Mouse (Mus musculus): ENCODE results near the gene Ntm. TPM values are rescaled to one million over a fixed set of nuclear protein-coding genes. Genes with fewer than 3 reads are reported as not detected.

Gene Ntm
- polyA plus RNA-seq, 1 experiment: not detected

GRCm38 (mm10) chr9:29834911-29835310 lies 128.0 kb downstream of the Ntm start:
- H3K79me2 ChIP-seq (ENCODE audit: control insufficient read depth, insufficient read depth): no peaks in the 10 kb centered on the region
- no peaks in the 10 kb centered on the region for H3K36me3 ChIP-seq (ENCODE audit: control insufficient read depth, insufficient read depth)
- H3K27me3 ChIP-seq (ENCODE audit: control insufficient read depth, insufficient read depth, insufficient read length): no peaks in the 10 kb centered on the region
- H3K4me2 ChIP-seq (ENCODE audit: low read depth): no peak overlapping the region
- H3ac ChIP-seq (ENCODE audit: control insufficient read depth, insufficient read length): no peak overlapping the region
- TF ChIP-seq MAX (IDR thresholded peaks at IDR 0.05; ENCODE audit: low read depth) (no peak), E2F4 (IDR thresholded peaks at IDR 0.05; ENCODE audit: insufficient read depth) (no peak), TCF3 (IDR thresholded peaks at IDR 0.05; ENCODE audit: insufficient read length, low read depth) (no peak), MYOD1 (IDR thresholded peaks at IDR 0.05; ENCODE audit: control insufficient read depth in 1 of 3, insufficient read length in 2 of 3, low read depth in 2 of 3) (no peak), MYOG (IDR thresholded peaks at IDR 0.05; ENCODE audit: control insufficient read depth in 1 of 3, insufficient read depth in 1 of 3, insufficient read length in 2 of 3, low read depth in 2 of 3) (no peak), SRF (IDR thresholded peaks at IDR 0.05; ENCODE audit: control insufficient read depth, insufficient read length, low read depth) (no peak), REST (IDR thresholded peaks at IDR 0.05; ENCODE audit: insufficient read depth, insufficient read length) (no peak), POLR2AphosphoS2 (IDR thresholded peaks at IDR 0.05; ENCODE audit: insufficient read length, low read depth) (no peak), TCF12 (IDR thresholded peaks at IDR 0.05; ENCODE audit: insufficient read depth, poor library complexity, severe bottlenecking) (no peak), POLR2A (IDR thresholded peaks at IDR 0.05; ENCODE audit: insufficient read length, low read depth) (no peak)
- H3K4me3 ChIP-seq: no peak overlapping the region

- Histone ChIP-seq H3K27me3 (ENCODE audit: control insufficient read depth, insufficient read depth, insufficient read length) (no peaks in the 10 kb centered on the region), H3K4me3 (no peak overlapping the region), H3ac (ENCODE audit: control insufficient read depth, insufficient read length) (no peak overlapping the region), H3K36me3 (ENCODE audit: control insufficient read depth, insufficient read depth) (no peaks in the 10 kb centered on the region), H3K4me2 (ENCODE audit: low read depth) (no peak overlapping the region), H3K79me2 (ENCODE audit: control insufficient read depth, insufficient read depth) (no peaks in the 10 kb centered on the region)
- no peak for TF ChIP-seq USF1 (IDR thresholded peaks at IDR 0.05; ENCODE audit: low read depth)
- no peak for TF ChIP-seq MAX (IDR thresholded peaks at IDR 0.05; ENCODE audit: low read depth)
- no peak for TF ChIP-seq E2F4 (IDR thresholded peaks at IDR 0.05; ENCODE audit: insufficient read depth)
- no peak for TF ChIP-seq REST (IDR thresholded peaks at IDR 0.05; ENCODE audit: insufficient read depth, insufficient read length)
- no peak for TF ChIP-seq TCF3 (IDR thresholded peaks at IDR 0.05; ENCODE audit: insufficient read length, low read depth)
- TF ChIP-seq SRF (IDR thresholded peaks at IDR 0.05; ENCODE audit: control insufficient read depth, insufficient read length, low read depth): no peak
- no peak for TF ChIP-seq TCF12 (IDR thresholded peaks at IDR 0.05; ENCODE audit: insufficient read depth, poor library complexity, severe bottlenecking)
- TF ChIP-seq MYOG (IDR thresholded peaks at IDR 0.05; ENCODE audit: control insufficient read depth in 1 of 3, insufficient read depth in 1 of 3, insufficient read length in 2 of 3, low read depth in 2 of 3): no peak
- no peak for TF ChIP-seq CEBPB (IDR thresholded peaks at IDR 0.05; ENCODE audit: insufficient read depth, poor library complexity, severe bottlenecking)
- no peak for TF ChIP-seq MYOD1 (IDR thresholded peaks at IDR 0.05; ENCODE audit: control insufficient read depth in 1 of 3, insufficient read length in 2 of 3, low read depth in 2 of 3)
- no peak for TF ChIP-seq POLR2A (IDR thresholded peaks at IDR 0.05; ENCODE audit: insufficient read length, low read depth)
- TF ChIP-seq POLR2AphosphoS2 (IDR thresholded peaks at IDR 0.05; ENCODE audit: insufficient read length, low read depth): no peak
These were observed 129.2 kb downstream of the Ntm start for GRCm38 (mm10) chr9:29833781-29834180.

- TF ChIP-seq MAX (IDR thresholded peaks at IDR 0.05; ENCODE audit: low read depth): no peak
- no peak for TF ChIP-seq TCF3 (IDR thresholded peaks at IDR 0.05; ENCODE audit: insufficient read length, low read depth)
- TF ChIP-seq USF1 (IDR thresholded peaks at IDR 0.05; ENCODE audit: low read depth): no peak
- no peak for TF ChIP-seq POLR2A (IDR thresholded peaks at IDR 0.05; ENCODE audit: insufficient read length, low read depth)
- no peak for TF ChIP-seq E2F4 (IDR thresholded peaks at IDR 0.05; ENCODE audit: insufficient read depth)
- TF ChIP-seq TCF12 (IDR thresholded peaks at IDR 0.05; ENCODE audit: insufficient read depth, poor library complexity, severe bottlenecking): no peak
- TF ChIP-seq MYOD1 (IDR thresholded peaks at IDR 0.05; ENCODE audit: control insufficient read depth in 1 of 3, insufficient read length in 2 of 3, low read depth in 2 of 3): no peak
- no peak for TF ChIP-seq SRF (IDR thresholded peaks at IDR 0.05; ENCODE audit: control insufficient read depth, insufficient read length, low read depth)
- no peak for TF ChIP-seq POLR2AphosphoS2 (IDR thresholded peaks at IDR 0.05; ENCODE audit: insufficient read length, low read depth)
- no peak for TF ChIP-seq MYOG (IDR thresholded peaks at IDR 0.05; ENCODE audit: control insufficient read depth in 1 of 3, insufficient read depth in 1 of 3, insufficient read length in 2 of 3, low read depth in 2 of 3)
- H3K4me3 ChIP-seq: no peak overlapping the region
- no peak overlapping the region for H3K4me2 ChIP-seq (ENCODE audit: low read depth)
These were observed 135.7 kb downstream of the Ntm start for GRCm38 (mm10) chr9:29827240-29827660.

GRCm38 (mm10) chr9:29825236-29825635 lies 137.7 kb downstream of the Ntm start:
- Histone ChIP-seq H3K79me2 (ENCODE audit: control insufficient read depth, insufficient read depth) (no peaks in the 10 kb centered on the region), H3ac (ENCODE audit: control insufficient read depth, insufficient read length) (no peak overlapping the region), H3K36me3 (ENCODE audit: control insufficient read depth, insufficient read depth) (no peaks in the 10 kb centered on the region), H3K4me3 (no peak overlapping the region), H3K4me2 (ENCODE audit: low read depth) (no peak overlapping the region), H3K27me3 (ENCODE audit: control insufficient read depth, insufficient read depth, insufficient read length) (no peaks in the 10 kb centered on the region)
- TF ChIP-seq CEBPB (IDR thresholded peaks at IDR 0.05; ENCODE audit: insufficient read depth, poor library complexity, severe bottlenecking) (no peak), MYOD1 (IDR thresholded peaks at IDR 0.05; ENCODE audit: control insufficient read depth in 1 of 3, insufficient read length in 2 of 3, low read depth in 2 of 3) (no peak), USF1 (IDR thresholded peaks at IDR 0.05; ENCODE audit: low read depth) (no peak), POLR2A (IDR thresholded peaks at IDR 0.05; ENCODE audit: insufficient read length, low read depth) (no peak), TCF3 (IDR thresholded peaks at IDR 0.05; ENCODE audit: insufficient read length, low read depth) (no peak), TCF12 (IDR thresholded peaks at IDR 0.05; ENCODE audit: insufficient read depth, poor library complexity, severe bottlenecking) (no peak), MAX (IDR thresholded peaks at IDR 0.05; ENCODE audit: low read depth) (no peak), REST (IDR thresholded peaks at IDR 0.05; ENCODE audit: insufficient read depth, insufficient read length) (no peak), SRF (IDR thresholded peaks at IDR 0.05; ENCODE audit: control insufficient read depth, insufficient read length, low read depth) (no peak), POLR2AphosphoS2 (IDR thresholded peaks at IDR 0.05; ENCODE audit: insufficient read length, low read depth) (no peak), E2F4 (IDR thresholded peaks at IDR 0.05; ENCODE audit: insufficient read depth) (no peak), MYOG (IDR thresholded peaks at IDR 0.05; ENCODE audit: control insufficient read depth in 1 of 3, insufficient read depth in 1 of 3, insufficient read length in 2 of 3, low read depth in 2 of 3) (no peak)

More at GRCm38 (mm10) chr9:29827240-29827660, 135.7 kb downstream of the Ntm start:
- no peak overlapping the region for H3ac ChIP-seq (ENCODE audit: control insufficient read depth, insufficient read length)
- no peaks in the 10 kb centered on the region for H3K79me2 ChIP-seq (ENCODE audit: control insufficient read depth, insufficient read depth)
- H3K27me3 ChIP-seq (ENCODE audit: control insufficient read depth, insufficient read depth, insufficient read length): no peaks in the 10 kb centered on the region
- H3K36me3 ChIP-seq (ENCODE audit: control insufficient read depth, insufficient read depth): no peaks in the 10 kb centered on the region
